Mouse (Mus musculus) ES-E14 (cell line): Measurements from ENCODE around the gene Uggt1. TPM values are rescaled to one million over a fixed set of nuclear protein-coding genes. Genes with fewer than 3 reads are reported as not detected.

ENCODE experiments used
- DNase-seq: peaks from one replicate; pipeline ENCODE4 v3.0.0-alpha.2; 2013; ENCODE audit warnings: low read depth, low spot score
- H3K27ac ChIP-seq: 2 replicates; pipeline ENCODE4 v1.5.1; 2012; ENCODE audit warnings: low read depth, mild to moderate bottlenecking, low read length, moderate library complexity, mixed read lengths; ENCODE audit not compliant: poor library complexity, insufficient read depth, severe bottlenecking
- H3K36me3 ChIP-seq: 2 replicates; pipeline ENCODE4 v1.6.1; 2012; ENCODE audit warnings: mild to moderate bottlenecking, low read length, moderate library complexity, mixed read lengths; ENCODE audit not compliant: control insufficient read depth, poor library complexity, insufficient read depth, severe bottlenecking
- H3K4me1 ChIP-seq, 2 experiments: fragments of 150-350 bp in 1 of 2; sonication (generic) in 1 of 2; 2 replicates each; pipeline ENCODE4 v1.6.1; 2012; ENCODE audit warnings: low read length in 2 of 2, mild to moderate bottlenecking in 1 of 2, mixed read lengths in 1 of 2; ENCODE audit not compliant: control insufficient read depth in 2 of 2, insufficient read depth in 2 of 2, poor library complexity in 1 of 2
- H3K4me3 ChIP-seq, 2 experiments: fragments of 150-350 bp in 1 of 2; sonication (generic) in 1 of 2; 2 replicates each; pipeline ENCODE4 v1.5.1; 2012; ENCODE audit warnings: low read length in 2 of 2, low read depth in 1 of 2, mild to moderate bottlenecking in 1 of 2, mixed read lengths in 1 of 2; ENCODE audit not compliant: insufficient read depth in 1 of 2, poor library complexity in 1 of 2, severe bottlenecking in 1 of 2
- H3K9ac ChIP-seq: 2 replicates; pipeline ENCODE4 v1.6.1; 2012; ENCODE audit warnings: low read depth, mild to moderate bottlenecking, low read length, mixed read lengths; ENCODE audit not compliant: poor library complexity, insufficient read depth, severe bottlenecking
- H3K9me3 ChIP-seq: fragments of 150-350 bp; sonication (generic); 2 replicates; pipeline ENCODE4 v1.6.1; 2012; ENCODE audit warnings: low read depth, mild to moderate bottlenecking, low read length; ENCODE audit not compliant: control insufficient read depth, insufficient read depth
- CHD2 ChIP-seq: IDR thresholded peaks from 2 replicates; pipeline ENCODE4 v1.6.1; 2014; ENCODE audit warnings: mild to moderate bottlenecking, low read depth, low read length, inconsistent platforms
- HCFC1 ChIP-seq: IDR thresholded peaks from 2 replicates; pipeline ENCODE4 v1.6.1; 2012; ENCODE audit warnings: low read length, inconsistent platforms, borderline replicate concordance; ENCODE audit not compliant: insufficient read depth
- MAFK ChIP-seq: IDR thresholded peaks from 2 replicates; pipeline ENCODE4 v1.6.1; 2014; ENCODE audit warnings: mild to moderate bottlenecking, low read depth, low read length, inconsistent platforms; ENCODE audit not compliant: insufficient read depth
- ZC3H11A ChIP-seq: IDR thresholded peaks from 2 replicates; pipeline ENCODE4 v1.6.1; 2012; ENCODE audit warnings: low read depth, mild to moderate bottlenecking, inconsistent platforms, low read length, borderline replicate concordance
- ZNF384 ChIP-seq: IDR thresholded peaks from 2 replicates; pipeline ENCODE4 v1.6.1; 2012; ENCODE audit warnings: low read depth, low read length, inconsistent platforms
- in situ Hi-C, 2 experiments: fragments of 600-800 bp; cut with MboI; formaldehyde crosslinking; loops; one replicate each; pipeline ENCODE4 v1.15.1; 2025; ENCODE audit warnings: low sequenced_read_pairs in 2 of 2, inconsistent platforms in 1 of 2; ENCODE audit not compliant: unreplicated experiment in 2 of 2
- total RNA-seq: library from RNA; depleted of rRNA; stranded (reverse); fragments of 300-350 nt; gene quantifications from 2 replicates; pipeline ENCODE4 v1.2.3, GENCODE M21; 2012

Uggt1 gene
- total RNA-seq, 1 experiment, result 136 TPM

- H3K4me3 ChIP-seq, result no peak overlapping the region
- H3K9me3 ChIP-seq, result no peaks in the 10 kb centered on the region
- TF ChIP-seq ZC3H11A (no peak), HCFC1 (no peak), ZNF384 (no peak), MAFK (no peak), CHD2 (no peak)
- no peak for DNase-seq
- H3K27ac ChIP-seq, result no peak overlapping the region
- H3K36me3 ChIP-seq, result peaks cover 43% of the 10 kb centered on the region
- H3K9ac ChIP-seq, result no peak overlapping the region
- no peaks in the 10 kb centered on the region for H3K4me1 ChIP-seq
- in situ Hi-C loops, result loop anchor here in 1 of 2 experiments (25.0 kb wide), 1 partner anchor 308 kb away; no protein-coding TSS in a partner anchor
Observed at GRCm38 (mm10) chr1:36145050-36145449, 99.5 kb downstream of the Uggt1 start.

- no peak for DNase-seq
- in situ Hi-C loops, result loop anchor here in 1 of 2 experiments (25.0 kb wide), 1 partner anchor 303 kb away; no protein-coding TSS in a partner anchor
- H3K9ac ChIP-seq, result no peak overlapping the region
- H3K4me1 ChIP-seq, result no peaks in the 10 kb centered on the region
- H3K9me3 ChIP-seq, result no peaks in the 10 kb centered on the region
- no peak overlapping the region for H3K4me3 ChIP-seq
- peaks cover 17% of the 10 kb centered on the region for H3K36me3 ChIP-seq
- no peak overlapping the region for H3K27ac ChIP-seq
- TF ChIP-seq ZC3H11A (no peak), ZNF384 (no peak), HCFC1 (no peak), CHD2 (no peak), MAFK (no peak)
Observed at GRCm38 (mm10) chr1:36140311-36140710, 104.2 kb downstream of the Uggt1 start.

GRCm38 (mm10) chr1:36134584-36134983 is 109.9 kb downstream of the Uggt1 start:
- H3K9me3 ChIP-seq, result no peaks in the 10 kb centered on the region

GRCm38 (mm10) chr1:36133647-36134046 is 110.9 kb downstream of the Uggt1 start:
- no peak for DNase-seq
- Histone ChIP-seq H3K9ac (no peak overlapping the region), H3K4me3 (no peak overlapping the region), H3K27ac (no peak overlapping the region), H3K9me3 (no peaks in the 10 kb centered on the region), H3K36me3 (no peaks in the 10 kb centered on the region), H3K4me1 (no peaks in the 10 kb centered on the region)
- in situ Hi-C loops, result loop anchor here (5.0 to 25.0 kb wide), 2 partner anchors 291 to 296 kb away; no protein-coding TSS in a partner anchor
- TF ChIP-seq CHD2, result no peak
- TF ChIP-seq ZC3H11A, result no peak
- no peak for TF ChIP-seq MAFK
- TF ChIP-seq HCFC1, result no peak
- no peak for TF ChIP-seq ZNF384

More at GRCm38 (mm10) chr1:36134584-36134983, 109.9 kb downstream of the Uggt1 start:
- in situ Hi-C loops, result loop anchor here (5.0 to 25.0 kb wide), 2 partner anchors 292 to 297 kb away; no protein-coding TSS in a partner anchor
- Histone ChIP-seq H3K36me3 (no peaks in the 10 kb centered on the region), H3K27ac (no peak overlapping the region), H3K4me3 (no peak overlapping the region), H3K9ac (no peak overlapping the region), H3K4me1 (no peaks in the 10 kb centered on the region)
- peak; percentile 93 for TF ChIP-seq ZC3H11A
- TF ChIP-seq MAFK, result no peak
- DNase-seq, result peak; percentile 59

- Histone ChIP-seq H3K27ac (no peak overlapping the region), H3K4me1 (no peaks in the 10 kb centered on the region), H3K9ac (no peak overlapping the region), H3K4me3 (no peak overlapping the region), H3K9me3 (no peaks in the 10 kb centered on the region), H3K36me3 (no peaks in the 10 kb centered on the region)
- in situ Hi-C loops, result loop anchor here (5.0 to 25.0 kb wide), 2 partner anchors 291 to 296 kb away; no protein-coding TSS in a partner anchor
- DNase-seq, result no peak
- no peak for TF ChIP-seq MAFK
- no peak for TF ChIP-seq ZC3H11A
- TF ChIP-seq HCFC1, result no peak
- TF ChIP-seq CHD2, result no peak
- TF ChIP-seq ZNF384, result no peak
Observed at GRCm38 (mm10) chr1:36133041-36133440, 111.5 kb downstream of the Uggt1 start.
